Comparison of ENCODE assay signal across 10 mouse cellular contexts in genomic region chr1:42261800-42262199, GRCm38 (mm10).
DNase-seq lines count a peak whose midpoint lies in the region; ATAC-seq lines count a peak whose summit lies in the region.
"Had no signal": no experiment of that assay in that cellular context is flagged by ENCODE, and none has a peak within 500 bp of the region (broad histone marks: within the 10 kb centered on the region; RNA-seq: fewer than 3 reads in every experiment).

No protein-coding gene starts in this region.

- 6% methylated on average over 13 of the region's 13 CpGs for WGBS in forebrain, embryonic 11.5 days
- WGBS in neural tube, embryonic 14.5 days, result 6% methylated on average over 13 of the region's 13 CpGs

- no peaks in the 10 kb centered on the region for H3K27me3 ChIP-seq in forebrain, embryonic 11.5 days (ENCODE audit: control insufficient read depth, insufficient read depth, low read length)
- H3K27me3 ChIP-seq in neural tube, embryonic 14.5 days (ENCODE audit: control insufficient read depth, insufficient read depth, low read length), result no peaks in the 10 kb centered on the region

- H3K9me3 ChIP-seq in forebrain, embryonic 11.5 days (ENCODE audit: control insufficient read depth, low read length), result no peaks in the 10 kb centered on the region
- no peaks in the 10 kb centered on the region for H3K9me3 ChIP-seq in neural tube, embryonic 14.5 days (ENCODE audit: control insufficient read depth, low read length)

- H3K36me3 ChIP-seq in forebrain, embryonic 11.5 days (ENCODE audit: control insufficient read depth, insufficient read depth, low read length), result no peaks in the 10 kb centered on the region
- H3K36me3 ChIP-seq in neural tube, embryonic 14.5 days (ENCODE audit: control insufficient read depth, insufficient read depth, low read length), result no peaks in the 10 kb centered on the region
- H3K36me3 ChIP-seq: G1E had no signal

- peaks cover 18% of the 10 kb centered on the region; the same call in 1 of the 2 replicates for H3K4me1 ChIP-seq in forebrain, embryonic 11.5 days (replicated peaks; ENCODE audit: control insufficient read depth, insufficient read depth, low read length)
- H3K4me1 ChIP-seq in neural tube, embryonic 14.5 days (ENCODE audit: control insufficient read depth, insufficient read depth, low read length), result peaks cover 22% of the 10 kb centered on the region

- DNase-seq in layer of hippocampus, postnatal 10 days (ENCODE audit: low spot score in 2 of 2), result peak; percentile 39 to 59
- DNase-seq in layer of hippocampus, adult 18-20 months (ENCODE audit: low spot score in 2 of 2), result no peak
- DNase-seq in forebrain, embryonic 11.5 days (ENCODE audit: low spot score), result peak; percentile 61
- DNase-seq in kidney, postnatal 10 days, result peak; percentile 45
- DNase-seq in testis, postnatal 10 days (ENCODE audit: low spot score), result no peak
- DNase-seq in spleen, adult 12 weeks (ENCODE audit: low spot score), result no peak

- H3K9ac ChIP-seq in forebrain, embryonic 11.5 days (ENCODE audit: low read length), result peak overlapping the region; percentile 61
- H3K9ac ChIP-seq in neural tube, embryonic 14.5 days (replicated peaks; ENCODE audit: low read depth, low read length), result no peak overlapping the region

- ATAC-seq in forebrain, embryonic 11.5 days (replicated peaks; ENCODE audit: low FRiP score), result no peak
- ATAC-seq in neural tube, embryonic 14.5 days (ENCODE audit: low read depth), result no peak
- ATAC-seq in monocyte, adult 5-6 weeks (replicated peaks; ENCODE audit: insufficient number of reproducible peaks, low FRiP score, low TSS enrichment, poor library complexity, severe bottlenecking), result no peak

- H3K4me3 ChIP-seq in forebrain, embryonic 11.5 days (ENCODE audit: low read depth, low read length), result peak overlapping the region; percentile 21
- no peak overlapping the region for H3K4me3 ChIP-seq in neural tube, embryonic 14.5 days (ENCODE audit: low read depth, low read length)
- H3K4me3 ChIP-seq: erythroblast, embryonic 14.5 days had no signal

- H3K27ac ChIP-seq in forebrain, embryonic 11.5 days (ENCODE audit: low read depth, low read length), result peak overlapping the region; percentile 50; the same call in 1 of the 2 replicates
- H3K27ac ChIP-seq in neural tube, embryonic 14.5 days (ENCODE audit: low read depth, low read length), result 0 out of 2 replicates have a peak overlapping the region, but pooled peaks have one; percentile 34

- peak overlapping the region; percentile 45; the same call in 1 of the 2 replicates for H3K4me2 ChIP-seq in forebrain, embryonic 11.5 days (ENCODE audit: low read depth, low read length, severe bottlenecking)
- peak overlapping the region; percentile 38 for H3K4me2 ChIP-seq in neural tube, embryonic 14.5 days (ENCODE audit: low read depth, low read length)

Comparison
In these comparisons a context has a peak if more than half of its experiments do, and no peak if none do; other contexts are left out.
1. DNase-seq: peak in layer of hippocampus, postnatal 10 days (2 of 2), forebrain, embryonic 11.5 days (single experiment) and kidney, postnatal 10 days (single experiment); none in layer of hippocampus, adult 18-20 months (0 of 2), testis, postnatal 10 days (single experiment) and spleen, adult 12 weeks (single experiment).